In genomic region chr13:32924578-32925360, GRCm38 (mm10) we compare ENCODE assay signal across 12 mouse cellular contexts. TPM values are rescaled to one million over a fixed set of nuclear protein-coding genes. Genes with fewer than 3 reads are reported as not detected.
DNase-seq lines count a peak whose midpoint lies in the region; ATAC-seq and TF ChIP-seq lines count a peak whose summit lies in the region.
"Had no signal": no experiment of that assay in that cellular context is flagged by ENCODE, and none has a peak within 500 bp of the region (broad histone marks: within the 10 kb centered on the region; RNA-seq: fewer than 3 reads in every experiment).

No protein-coding gene starts in this region.

- no peak for TF ChIP-seq CTCF in lung, embryonic 14.5 days (IDR thresholded peaks at IDR 0.05; ENCODE audit: low read depth)

- no peaks in the 10 kb centered on the region for H3K36me3 ChIP-seq in heart, embryonic 10.5 days
- no peaks in the 10 kb centered on the region for H3K36me3 ChIP-seq in lung, embryonic 14.5 days (ENCODE audit: insufficient read depth)
- H3K36me3 ChIP-seq: embryonic facial prominence, embryonic 13.5 days; liver, embryonic 13.5 days had no signal

- no peaks in the 10 kb centered on the region for H3K9me3 ChIP-seq in heart, embryonic 10.5 days
- no peaks in the 10 kb centered on the region for H3K9me3 ChIP-seq in lung, embryonic 14.5 days (ENCODE audit: low read depth, low read length)
- H3K9me3 ChIP-seq: embryonic facial prominence, embryonic 13.5 days; liver, embryonic 13.5 days had no signal

- H3K4me1 ChIP-seq in heart, embryonic 10.5 days, result peaks cover 38% of the 10 kb centered on the region
- no peaks in the 10 kb centered on the region for H3K4me1 ChIP-seq in lung, embryonic 14.5 days (ENCODE audit: insufficient read depth)
- H3K4me1 ChIP-seq: liver, embryonic 13.5 days had no signal

- H3K9ac ChIP-seq in lung, embryonic 14.5 days, result no peak overlapping the region
- H3K9ac ChIP-seq: embryonic facial prominence, embryonic 13.5 days; liver, embryonic 13.5 days had no signal

- H3K4me2 ChIP-seq in lung, embryonic 14.5 days, result peak overlapping the region; percentile 26; the same call in 1 of the 2 replicates
- H3K4me2 ChIP-seq: embryonic facial prominence, embryonic 13.5 days; liver, embryonic 13.5 days had no signal

- H3K27me3 ChIP-seq in heart, embryonic 10.5 days (ENCODE audit: insufficient read depth, poor library complexity, severe bottlenecking), result no peaks in the 10 kb centered on the region
- no peaks in the 10 kb centered on the region for H3K27me3 ChIP-seq in lung, embryonic 14.5 days (ENCODE audit: insufficient read depth, low read length)
- H3K27me3 ChIP-seq: embryonic facial prominence, embryonic 13.5 days; liver, embryonic 13.5 days had no signal

- peak overlapping the region; percentile 80 for H3K27ac ChIP-seq in heart, embryonic 10.5 days
- H3K27ac ChIP-seq in lung, embryonic 14.5 days (ENCODE audit: low read depth), result peak overlapping the region; percentile 86
- H3K27ac ChIP-seq: embryonic facial prominence, embryonic 13.5 days; liver, embryonic 13.5 days had no signal

- no peak overlapping the region for H3K4me3 ChIP-seq in heart, embryonic 10.5 days
- H3K4me3 ChIP-seq in lung, embryonic 14.5 days (ENCODE audit: low read depth, low read length), result no peak overlapping the region
- H3K4me3 ChIP-seq: embryonic facial prominence, embryonic 13.5 days; liver, embryonic 13.5 days had no signal

- WGBS in heart, embryonic 10.5 days, result 28% methylated on average over 7 of the region's 7 CpGs
- WGBS in lung, embryonic 14.5 days, result 23% methylated on average over 7 of the region's 7 CpGs

- peak; percentile 95 for ATAC-seq in lung, embryonic 14.5 days (ENCODE audit: insufficient read depth)
- ATAC-seq in megakaryocyte-erythroid progenitor cell, adult 5-6 weeks (replicated peaks; ENCODE audit: low FRiP score, low TSS enrichment, poor library complexity, severe bottlenecking), result no peak
- ATAC-seq: CD4-positive, CD25-positive, alpha-beta regulatory T cell, adult 4 months had no signal

- DNase-seq in Muller cell, postnatal 12 days (ENCODE audit: inconsistent ontology term), result peak; percentile 64
- DNase-seq in heart, embryonic 10.5 days (ENCODE audit: low spot score), result peak; percentile 88
- DNase-seq in kidney, adult 11 months, result peak; percentile 69
- peak; percentile 62 for DNase-seq in lung, embryonic 14.5 days
- no peak for DNase-seq in adrenal gland, adult 18-20 months (ENCODE audit: low spot score in 2 of 2)
- no peak for DNase-seq in testis, postnatal 14 days (ENCODE audit: low spot score)
- DNase-seq in adrenal gland, adult 8-10 months, result no peak
- DNase-seq: liver, embryonic 13.5 days; thymus, postnatal 25 days had no signal

RNA-seq across cellular contexts. Expression of gene Serpinb1c, which starts 26.8 kb away (rescaled TPM):
- polyA plus RNA-seq in heart, embryonic 10.5 days (2016; fragmentation: Nextera tagmentation; extraction: Ambion mirVana), result not detected in 2 replicates
- not detected in 2 replicates for polyA plus RNA-seq in lung, embryonic 14.5 days (2014; fragmentation: Nextera tagmentation; extraction: Ambion mirVana)
- not detected in 2 replicates for total RNA-seq in megakaryocyte-erythroid progenitor cell, adult 5-6 weeks (2014; fragmentation: Nextera tagmentation)
- total RNA-seq in megakaryocyte-erythroid progenitor cell, adult 5-6 weeks (2017), result not detected in 2 replicates
- not detected for total RNA-seq in adrenal gland, adult 18-20 months (2021)
- total RNA-seq in adrenal gland, adult 8-10 months (2022), result not detected
- polyA plus RNA-seq: CD4-positive, CD25-positive, alpha-beta regulatory T cell, adult 4 months; embryonic facial prominence, embryonic 13.5 days; liver, embryonic 13.5 days had no signal

RNA-seq across cellular contexts. Expression of gene Serpinb6b, which starts 40.2 kb away (rescaled TPM):
- 11.1 and 16.2 TPM in 2 replicates for polyA plus RNA-seq in heart, embryonic 10.5 days (2016; fragmentation: Nextera tagmentation; extraction: Ambion mirVana)
- polyA plus RNA-seq in lung, embryonic 14.5 days (2014; fragmentation: Nextera tagmentation; extraction: Ambion mirVana), result 23.7 and 24.0 TPM in 2 replicates
- total RNA-seq in megakaryocyte-erythroid progenitor cell, adult 5-6 weeks (2014; fragmentation: Nextera tagmentation), result 10.1 and 14.4 TPM in 2 replicates
- total RNA-seq in megakaryocyte-erythroid progenitor cell, adult 5-6 weeks (2017), result 36.7 and 70.1 TPM in 2 replicates
- 10 to 100 TPM in 1 of 2 experiments, 1 to 10 TPM in 1; 9.1 to 23.9 TPM for total RNA-seq in adrenal gland, adult 18-20 months (2021)
- 10 to 100 TPM; 22.3 to 44.8 (median 27.7) TPM for total RNA-seq in adrenal gland, adult 8-10 months (2022)

Comparison
In these comparisons a context has a peak if more than half of its experiments do, and no peak if none do; other contexts are left out.
1. DNase-seq: peak in Muller cell, postnatal 12 days (single experiment), heart, embryonic 10.5 days (single experiment), kidney, adult 11 months (single experiment) and lung, embryonic 14.5 days (single experiment); none in adrenal gland, adult 18-20 months (0 of 2), testis, postnatal 14 days (single experiment) and adrenal gland, adult 8-10 months (single experiment).